Mouse (Mus musculus): ENCODE measurements at regions not wholly inside any gene's neighbourhood (a gene's known extent, or its start where the extent isn't known, plus 50 kb on each side); places are given as distances from the start of the nearest gene placed in this dataset.

GRCm38 (mm10) chr14:49838410-49838809 is 55.2 kb upstream of the Armh4 start:
- peak; percentile 91 for DNase-seq (ENCODE audit: low read depth, low spot score)

GRCm38 (mm10) chr14:49834695-49835094 is 51.5 kb upstream of the Armh4 start:
- peak; percentile 56 for DNase-seq (ENCODE audit: low read depth, low spot score)
